Mouse (Mus musculus) large intestine, adult 2 months (tissue): Measurements from ENCODE around the gene Ctla4. TPM values are rescaled to one million over a fixed set of nuclear protein-coding genes. Genes with fewer than 3 reads are reported as not detected.

ENCODE experiments used
- DNase-seq: peaks from one replicate; pipeline ENCODE4 v3.0.0-alpha.2; 2012; ENCODE audit warnings: low read depth, low spot score
- WGBS: fragments of 180-500 bp; shearing (Covaris S2); methylation state at CpG from one replicate; pipeline ENCODE4 v1.1.7; 2018; 5-methylcytosine and 5-hydroxymethylcytosine counted together
- polyA plus RNA-seq: library from polyadenylated mRNA; depleted of rRNA; stranded (reverse); fragments of >200 nt; gene quantifications from 2 replicates; pipeline ENCODE4 v1.2.3, GENCODE M21; 2012; rRNA removed

Ctla4 gene
- polyA plus RNA-seq, 1 experiment = 0.56 TPM

GRCm38 (mm10) chr1:60954759-60955158, 68.0 kb downstream of the Ctla4 start:
- WGBS = 48% methylated on average over 2 of the region's 2 CpGs
- DNase-seq = no peak

GRCm38 (mm10) chr1:60955186-60955585, 68.4 kb downstream of the Ctla4 start:
- no peak for DNase-seq
- 94% methylated on average over 3 of the region's 3 CpGs for WGBS

- no peak for DNase-seq
- WGBS = 80% methylated on average over 6 of the region's 6 CpGs
Observed at GRCm38 (mm10) chr1:60956196-60956595, 69.4 kb downstream of the Ctla4 start.

- 87% methylated on average over 1 of the region's 1 CpGs for WGBS
- no peak for DNase-seq
Observed at GRCm38 (mm10) chr1:60958287-60958686, 71.5 kb downstream of the Ctla4 start.

- 65% methylated on average over 4 of the region's 4 CpGs for WGBS
- no peak for DNase-seq
Observed at GRCm38 (mm10) chr1:60959246-60959645, 72.4 kb downstream of the Ctla4 start.

GRCm38 (mm10) chr1:60960451-60960850, 73.7 kb downstream of the Ctla4 start:
- 58% methylated on average over 11 of the region's 11 CpGs for WGBS
- no peak for DNase-seq

- DNase-seq = peak; percentile 7
- WGBS = 19% methylated on average over 4 of the region's 4 CpGs
Observed at GRCm38 (mm10) chr1:60961080-60961479, 74.3 kb downstream of the Ctla4 start.

GRCm38 (mm10) chr1:60962095-60962494, 75.3 kb downstream of the Ctla4 start:
- WGBS = 91% methylated on average over 4 of the region's 4 CpGs
- no peak for DNase-seq

Other genes starting within 250 kb of the Ctla4 start
- gene Cd28, start 170.2 kb upstream of the Ctla4 start, polyA plus RNA-seq = 0.58 and 1.3 TPM in 2 replicates
- gene Icos, start 90.9 kb downstream of the Ctla4 start, polyA plus RNA-seq = 0.78 and 0.97 TPM in 2 replicates